Mouse (Mus musculus): ENCODE measurements at regions not wholly inside any gene's neighbourhood (a gene's known extent, or its start where the extent isn't known, plus 50 kb on each side); places are given as distances from the start of the nearest gene placed in this dataset.

DNA sequence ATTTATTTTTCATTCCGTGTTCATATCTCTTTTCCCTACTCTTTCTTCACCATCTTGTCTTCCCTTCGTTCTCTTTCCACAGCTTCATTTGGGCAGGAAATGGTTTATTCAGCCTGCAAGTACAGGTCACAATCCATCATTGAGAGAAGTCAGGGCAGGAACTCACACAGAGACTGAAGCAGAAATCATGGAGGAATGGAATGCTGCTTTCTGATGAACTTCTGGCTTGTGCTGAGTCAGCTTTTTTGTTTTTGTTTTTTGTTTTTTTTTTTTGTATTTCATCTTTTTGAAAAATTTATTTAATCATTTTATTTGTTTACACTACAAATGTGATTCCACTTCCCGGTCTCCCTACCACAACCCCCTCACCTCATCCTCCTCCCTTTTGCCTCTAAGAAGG is 51.2 kb upstream of the Suclg2 start:
- ATAC-seq (ENCODE audit: insufficient number of reproducible peaks, low FRiP score, low TSS enrichment, low read depth) (no peak), DNase-seq (ENCODE audit: low spot score) (no peak)
- no peaks in the 10 kb centered on the region for H3K9me3 ChIP-seq (ENCODE audit: control insufficient read depth, low read length)
- H3K9ac ChIP-seq (ENCODE audit: low read length): no peak overlapping the region
- H3K27ac ChIP-seq (replicated peaks; ENCODE audit: low read depth, low read length): no peak overlapping the region
- WGBS: 82% methylated on average over 3 of the region's 3 CpGs
- no peaks in the 10 kb centered on the region for H3K4me1 ChIP-seq (ENCODE audit: control insufficient read depth, insufficient read depth, low read length)
- H3K4me2 ChIP-seq (ENCODE audit: low read depth, severe bottlenecking): no peak overlapping the region
- H3K27me3 ChIP-seq (ENCODE audit: control insufficient read depth, insufficient read depth, low read length): no peaks in the 10 kb centered on the region
- no peaks in the 10 kb centered on the region for H3K36me3 ChIP-seq (ENCODE audit: control insufficient read depth, insufficient read depth, low read length)
- no peak overlapping the region for H3K4me3 ChIP-seq (ENCODE audit: low read depth, low read length)

GRCm38 (mm10) chr6:95801651-95802050 is 83.1 kb upstream of the Suclg2 start:
- H3K4me2 ChIP-seq (ENCODE audit: low read depth, severe bottlenecking): no peak overlapping the region
- no peaks in the 10 kb centered on the region for H3K36me3 ChIP-seq (ENCODE audit: control insufficient read depth, insufficient read depth, low read length)
- WGBS: 84% methylated on average over 6 of the region's 6 CpGs

GRCm38 (mm10) chr6:95841502-95841901 is 122.9 kb upstream of the Suclg2 start:
- no peak overlapping the region for H3K4me3 ChIP-seq (ENCODE audit: low read depth, low read length)
- H3K4me2 ChIP-seq (ENCODE audit: low read depth, severe bottlenecking): no peak overlapping the region
- no peaks in the 10 kb centered on the region for H3K9me3 ChIP-seq (ENCODE audit: control insufficient read depth, low read length)
- no peak overlapping the region for H3K9ac ChIP-seq (ENCODE audit: low read length)
- no peaks in the 10 kb centered on the region for H3K36me3 ChIP-seq (ENCODE audit: control insufficient read depth, insufficient read depth, low read length)
- no peaks in the 10 kb centered on the region for H3K4me1 ChIP-seq (ENCODE audit: control insufficient read depth, insufficient read depth, low read length)
- H3K27ac ChIP-seq (replicated peaks; ENCODE audit: low read depth, low read length): no peak overlapping the region
- DNase-seq (ENCODE audit: low spot score) (no peak), ATAC-seq (ENCODE audit: insufficient number of reproducible peaks, low FRiP score, low TSS enrichment, low read depth) (no peak)
- no peaks in the 10 kb centered on the region for H3K27me3 ChIP-seq (ENCODE audit: control insufficient read depth, insufficient read depth, low read length)
- WGBS: 80% methylated on average over 3 of the region's 3 CpGs

More at GRCm38 (mm10) chr6:95801651-95802050, 83.1 kb upstream of the Suclg2 start:
- DNase-seq (ENCODE audit: low spot score) (no peak), ATAC-seq (ENCODE audit: insufficient number of reproducible peaks, low FRiP score, low TSS enrichment, low read depth) (no peak)
- no peaks in the 10 kb centered on the region for H3K4me1 ChIP-seq (ENCODE audit: control insufficient read depth, insufficient read depth, low read length)
- no peak overlapping the region for H3K27ac ChIP-seq (replicated peaks; ENCODE audit: low read depth, low read length)
- H3K9me3 ChIP-seq (ENCODE audit: control insufficient read depth, low read length): no peaks in the 10 kb centered on the region
- no peak overlapping the region for H3K4me3 ChIP-seq (ENCODE audit: low read depth, low read length)
- H3K27me3 ChIP-seq (ENCODE audit: control insufficient read depth, insufficient read depth, low read length): no peaks in the 10 kb centered on the region
- H3K9ac ChIP-seq (ENCODE audit: low read length): no peak overlapping the region

- H3K36me3 ChIP-seq (ENCODE audit: control insufficient read depth, insufficient read depth, low read length): no peaks in the 10 kb centered on the region
- H3K4me1 ChIP-seq (ENCODE audit: control insufficient read depth, insufficient read depth, low read length): no peaks in the 10 kb centered on the region
- no peak overlapping the region for H3K4me3 ChIP-seq (ENCODE audit: low read depth, low read length)
- H3K27me3 ChIP-seq (ENCODE audit: control insufficient read depth, insufficient read depth, low read length): no peaks in the 10 kb centered on the region
- no peak overlapping the region for H3K4me2 ChIP-seq (ENCODE audit: low read depth, severe bottlenecking)
- no peak overlapping the region for H3K27ac ChIP-seq (replicated peaks; ENCODE audit: low read depth, low read length)
- H3K9me3 ChIP-seq (ENCODE audit: control insufficient read depth, low read length): no peaks in the 10 kb centered on the region
- WGBS: 22% methylated on average over 1 of the region's 1 CpGs
- H3K9ac ChIP-seq (ENCODE audit: low read length): no peak overlapping the region
- no peak for ATAC-seq (ENCODE audit: insufficient number of reproducible peaks, low FRiP score, low TSS enrichment, low read depth)
- DNase-seq (ENCODE audit: low spot score): no peak
These were observed 127.9 kb upstream of the Suclg2 start for GRCm38 (mm10) chr6:95846536-95846935.

DNA sequence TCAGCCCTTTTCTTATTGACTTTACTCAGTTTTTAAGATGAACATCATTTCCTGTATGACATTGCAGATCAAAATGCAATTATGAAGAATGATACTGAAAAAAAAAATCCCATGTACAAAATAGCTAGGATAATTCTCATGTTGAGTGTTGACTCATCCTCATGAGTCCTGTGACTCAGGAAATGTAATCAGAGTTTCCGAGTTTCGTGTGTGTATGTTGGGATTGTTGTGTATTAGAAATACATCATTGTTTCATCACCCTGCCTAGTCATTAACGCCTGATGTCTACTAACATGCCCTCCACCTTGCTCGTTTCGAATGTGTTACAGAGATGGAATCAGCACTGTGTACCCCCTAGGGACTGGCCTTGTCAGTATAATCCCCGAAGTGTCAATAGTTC is 156.9 kb upstream of the Suclg2 start:
- Histone ChIP-seq H3K4me1 (ENCODE audit: control insufficient read depth, insufficient read depth, low read length) (no peaks in the 10 kb centered on the region), H3K9me3 (ENCODE audit: control insufficient read depth, low read length) (no peaks in the 10 kb centered on the region), H3K36me3 (ENCODE audit: control insufficient read depth, insufficient read depth, low read length) (no peaks in the 10 kb centered on the region), H3K27ac (replicated peaks; ENCODE audit: low read depth, low read length) (no peak overlapping the region), H3K4me3 (ENCODE audit: low read depth, low read length) (no peak overlapping the region), H3K9ac (ENCODE audit: low read length) (no peak overlapping the region), H3K4me2 (ENCODE audit: low read depth, severe bottlenecking) (no peak overlapping the region), H3K27me3 (ENCODE audit: control insufficient read depth, insufficient read depth, low read length) (no peaks in the 10 kb centered on the region)
- ATAC-seq (ENCODE audit: insufficient number of reproducible peaks, low FRiP score, low TSS enrichment, low read depth) (no peak), DNase-seq (ENCODE audit: low spot score) (no peak)
- WGBS: 70% methylated on average over 6 of the region's 6 CpGs

- no peak for DNase-seq (ENCODE audit: low spot score)
These were observed 157.7 kb upstream of the Suclg2 start for GRCm38 (mm10) chr6:95876320-95876719.

DNA sequence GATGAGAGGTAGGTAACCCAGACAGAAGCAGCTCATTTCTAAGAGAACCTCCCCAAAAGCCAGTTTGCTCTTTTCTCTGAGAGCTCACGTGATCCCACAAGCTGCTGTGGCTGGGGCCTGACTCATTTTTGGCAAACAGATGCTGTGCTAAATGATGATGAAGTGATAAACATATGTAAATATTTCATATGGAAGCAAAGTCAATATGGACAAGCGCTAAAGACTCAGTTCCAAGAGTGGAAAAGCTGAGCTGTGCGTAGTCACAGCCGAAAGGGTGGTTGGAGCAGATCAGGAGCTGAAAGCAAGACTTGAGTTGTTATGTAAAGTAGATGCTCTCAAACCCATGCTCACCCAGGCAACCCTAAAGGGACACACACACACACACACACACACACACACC is 168.0 kb upstream of the Suclg2 start:
- 93% methylated on average over 4 of the region's 4 CpGs for WGBS

More at GRCm38 (mm10) chr6:95876320-95876719, 157.7 kb upstream of the Suclg2 start:
- H3K27me3 ChIP-seq (ENCODE audit: control insufficient read depth, insufficient read depth, low read length): no peaks in the 10 kb centered on the region
- no peak overlapping the region for H3K4me3 ChIP-seq (ENCODE audit: low read depth, low read length)
- H3K4me1 ChIP-seq (ENCODE audit: control insufficient read depth, insufficient read depth, low read length): no peaks in the 10 kb centered on the region
- no peaks in the 10 kb centered on the region for H3K9me3 ChIP-seq (ENCODE audit: control insufficient read depth, low read length)
- no peak overlapping the region for H3K9ac ChIP-seq (ENCODE audit: low read length)
- 20% methylated on average over 2 of the region's 2 CpGs for WGBS
- no peaks in the 10 kb centered on the region for H3K36me3 ChIP-seq (ENCODE audit: control insufficient read depth, insufficient read depth, low read length)
- ATAC-seq (ENCODE audit: insufficient number of reproducible peaks, low FRiP score, low TSS enrichment, low read depth): no peak
- no peak overlapping the region for H3K4me2 ChIP-seq (ENCODE audit: low read depth, severe bottlenecking)
- H3K27ac ChIP-seq (replicated peaks; ENCODE audit: low read depth, low read length): no peak overlapping the region

GRCm38 (mm10) chr6:95902551-95902950 is 184.0 kb upstream of the Suclg2 start:
- Histone ChIP-seq H3K4me2 (ENCODE audit: low read depth, severe bottlenecking) (no peak overlapping the region), H3K27me3 (ENCODE audit: control insufficient read depth, insufficient read depth, low read length) (no peaks in the 10 kb centered on the region), H3K27ac (replicated peaks; ENCODE audit: low read depth, low read length) (no peak overlapping the region), H3K9ac (ENCODE audit: low read length) (no peak overlapping the region), H3K4me3 (ENCODE audit: low read depth, low read length) (no peak overlapping the region), H3K9me3 (ENCODE audit: control insufficient read depth, low read length) (no peaks in the 10 kb centered on the region), H3K4me1 (ENCODE audit: control insufficient read depth, insufficient read depth, low read length) (peaks cover 6% of the 10 kb centered on the region; the same call in 1 of the 2 replicates), H3K36me3 (ENCODE audit: control insufficient read depth, insufficient read depth, low read length) (no peaks in the 10 kb centered on the region)
- 83% methylated on average over 2 of the region's 2 CpGs for whole genome bisulfite sequencing
- ATAC-seq (ENCODE audit: insufficient number of reproducible peaks, low FRiP score, low TSS enrichment, low read depth) (no peak), DNase-seq (ENCODE audit: low spot score) (no peak)

More for the DNA sequence above, 168.0 kb upstream of the Suclg2 start:
- Histone ChIP-seq H3K4me2 (ENCODE audit: low read depth, severe bottlenecking) (no peak overlapping the region), H3K27me3 (ENCODE audit: control insufficient read depth, insufficient read depth, low read length) (no peaks in the 10 kb centered on the region), H3K27ac (replicated peaks; ENCODE audit: low read depth, low read length) (no peak overlapping the region), H3K9me3 (ENCODE audit: control insufficient read depth, low read length) (no peaks in the 10 kb centered on the region), H3K4me1 (ENCODE audit: control insufficient read depth, insufficient read depth, low read length) (no peaks in the 10 kb centered on the region), H3K36me3 (ENCODE audit: control insufficient read depth, insufficient read depth, low read length) (no peaks in the 10 kb centered on the region), H3K4me3 (ENCODE audit: low read depth, low read length) (no peak overlapping the region), H3K9ac (ENCODE audit: low read length) (no peak overlapping the region)
- ATAC-seq (ENCODE audit: insufficient number of reproducible peaks, low FRiP score, low TSS enrichment, low read depth) (no peak), DNase-seq (ENCODE audit: low spot score) (no peak)

- H3K9ac ChIP-seq (ENCODE audit: low read length): no peak overlapping the region
- DNase-seq (ENCODE audit: low spot score) (peak; percentile 25), ATAC-seq (ENCODE audit: insufficient number of reproducible peaks, low FRiP score, low TSS enrichment, low read depth) (no peak)
- no peaks in the 10 kb centered on the region for H3K9me3 ChIP-seq (ENCODE audit: control insufficient read depth, low read length)
- peaks cover 6% of the 10 kb centered on the region; the same call in 1 of the 2 replicates for H3K4me1 ChIP-seq (ENCODE audit: control insufficient read depth, insufficient read depth, low read length)
- H3K27me3 ChIP-seq (ENCODE audit: control insufficient read depth, insufficient read depth, low read length): no peaks in the 10 kb centered on the region
- H3K36me3 ChIP-seq (ENCODE audit: control insufficient read depth, insufficient read depth, low read length): no peaks in the 10 kb centered on the region
- no peak overlapping the region for H3K4me3 ChIP-seq (ENCODE audit: low read depth, low read length)
- 30% methylated on average over 10 of the region's 10 CpGs for WGBS
- peak overlapping the region; percentile 27 for H3K4me2 ChIP-seq (ENCODE audit: low read depth, severe bottlenecking)
- no peak overlapping the region for H3K27ac ChIP-seq (replicated peaks; ENCODE audit: low read depth, low read length)
These were observed 185.6 kb upstream of the Suclg2 start for GRCm38 (mm10) chr6:95904085-95904633.

Data from limb, embryonic 11.5 days (tissue).